Mouse (Mus musculus): ENCODE data around the gene Sdc3.

- no peak for TF ChIP-seq CTCF (IDR thresholded peaks at IDR 0.05; ENCODE audit: borderline replicate concordance, insufficient read depth, low read length)
- no peak for TF ChIP-seq POLR2A (IDR thresholded peaks at IDR 0.05; ENCODE audit: low read depth, low read length)
Measured at GRCm38 (mm10) chr4:130794771-130795170, 2.4 kb downstream of the Sdc3 start.
